Mouse (Mus musculus): ENCODE measurements at regions not wholly inside any gene's neighbourhood (a gene's known extent, or its start where the extent isn't known, plus 50 kb on each side); places are given as distances from the start of the nearest gene placed in this dataset.
A peak's percentile ranks its signal among the peaks of the same experiment; 100 is the strongest.

GRCm38 (mm10) chr19:60029720-60030119, 86.3 kb upstream of the Rab11fip2 start:
- H3K9ac ChIP-seq = no peak overlapping the region
- WGBS = 74% methylated on average over 4 of the region's 4 CpGs
- no peaks in the 10 kb centered on the region for H3K9me3 ChIP-seq
- no peaks in the 10 kb centered on the region for H3K36me3 ChIP-seq
- peaks cover 9% of the 10 kb centered on the region for H3K4me1 ChIP-seq (replicated peaks)
- H3K4me3 ChIP-seq = no peak overlapping the region
- H3K27me3 ChIP-seq = no peaks in the 10 kb centered on the region
- no peak overlapping the region for H3K4me2 ChIP-seq
- ATAC-seq (ENCODE audit: low read depth) = 0 out of 2 replicates have a peak, but pooled peaks have one; percentile 23
- no peak overlapping the region for H3K27ac ChIP-seq (replicated peaks)

DNA sequence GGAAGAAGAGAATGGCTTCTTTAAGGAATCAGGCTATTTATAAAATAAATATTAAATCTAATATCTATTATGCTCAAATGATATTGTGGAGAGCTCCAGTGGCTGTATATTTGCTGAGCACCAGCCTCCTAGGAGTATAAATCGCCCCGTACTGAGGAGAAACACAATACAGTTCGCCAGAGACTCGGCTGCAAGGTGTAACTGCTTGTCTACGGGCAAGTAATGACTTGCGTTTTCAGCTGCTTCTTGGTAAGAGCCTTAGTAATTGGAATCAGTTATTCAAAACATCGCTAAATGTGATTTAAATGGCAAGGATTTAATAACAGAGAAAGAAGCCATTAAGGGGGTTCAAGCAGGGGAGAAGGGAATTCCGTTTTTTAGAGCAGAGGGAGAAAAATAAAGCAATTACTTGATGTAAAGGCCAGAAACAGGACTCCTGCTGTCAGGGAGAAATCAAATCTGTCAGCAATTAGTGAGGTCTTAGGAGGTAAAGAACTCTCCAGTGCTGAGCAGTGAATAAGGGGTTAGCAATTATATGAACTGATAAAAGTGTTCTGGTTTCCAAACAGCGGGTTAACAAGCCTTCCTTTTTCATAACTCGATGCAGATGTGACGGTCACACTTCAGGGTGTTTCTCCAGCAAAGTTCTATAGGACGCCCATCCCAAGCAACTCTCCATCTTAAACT, 72.3 kb upstream of the Rab11fip2 start:
- Histone ChIP-seq H3K4me1 (replicated peaks) (peaks cover 15% of the 10 kb centered on the region), H3K36me3 (no peaks in the 10 kb centered on the region), H3K9me3 (no peaks in the 10 kb centered on the region), H3K27me3 (no peaks in the 10 kb centered on the region), H3K4me3 (no peak overlapping the region), H3K4me2 (peak overlapping the region; percentile 15; the same call in 1 of the 2 replicates), H3K27ac (replicated peaks) (no peak overlapping the region; the same call in 1 of the 2 replicates), H3K9ac (no peak overlapping the region)
- ATAC-seq (ENCODE audit: low read depth) = no peak
- WGBS = 29% methylated on average over 12 of the region's 12 CpGs

GRCm38 (mm10) chr19:59995557-59995956, 52.1 kb upstream of the Rab11fip2 start:
- H3K27ac ChIP-seq (replicated peaks) = no peak overlapping the region
- H3K4me1 ChIP-seq (replicated peaks) = no peaks in the 10 kb centered on the region
- no peak overlapping the region for H3K4me2 ChIP-seq
- no peaks in the 10 kb centered on the region for H3K9me3 ChIP-seq
- no peak overlapping the region for H3K9ac ChIP-seq
- H3K27me3 ChIP-seq = no peaks in the 10 kb centered on the region
- no peaks in the 10 kb centered on the region for H3K36me3 ChIP-seq
- no peak overlapping the region for H3K4me3 ChIP-seq
- ATAC-seq (ENCODE audit: low read depth) = no peak
- 83% methylated on average over 1 of the region's 1 CpGs for WGBS

Measured in neural tube, embryonic 13.5 days (tissue).